Mouse (Mus musculus): Measurements from ENCODE around the gene Zbtb16. TPM values are rescaled to one million over a fixed set of nuclear protein-coding genes. Genes with fewer than 3 reads are reported as not detected.

Gene Zbtb16
- polyA plus RNA-seq, 1 experiment, result 3.0 TPM

DNA sequence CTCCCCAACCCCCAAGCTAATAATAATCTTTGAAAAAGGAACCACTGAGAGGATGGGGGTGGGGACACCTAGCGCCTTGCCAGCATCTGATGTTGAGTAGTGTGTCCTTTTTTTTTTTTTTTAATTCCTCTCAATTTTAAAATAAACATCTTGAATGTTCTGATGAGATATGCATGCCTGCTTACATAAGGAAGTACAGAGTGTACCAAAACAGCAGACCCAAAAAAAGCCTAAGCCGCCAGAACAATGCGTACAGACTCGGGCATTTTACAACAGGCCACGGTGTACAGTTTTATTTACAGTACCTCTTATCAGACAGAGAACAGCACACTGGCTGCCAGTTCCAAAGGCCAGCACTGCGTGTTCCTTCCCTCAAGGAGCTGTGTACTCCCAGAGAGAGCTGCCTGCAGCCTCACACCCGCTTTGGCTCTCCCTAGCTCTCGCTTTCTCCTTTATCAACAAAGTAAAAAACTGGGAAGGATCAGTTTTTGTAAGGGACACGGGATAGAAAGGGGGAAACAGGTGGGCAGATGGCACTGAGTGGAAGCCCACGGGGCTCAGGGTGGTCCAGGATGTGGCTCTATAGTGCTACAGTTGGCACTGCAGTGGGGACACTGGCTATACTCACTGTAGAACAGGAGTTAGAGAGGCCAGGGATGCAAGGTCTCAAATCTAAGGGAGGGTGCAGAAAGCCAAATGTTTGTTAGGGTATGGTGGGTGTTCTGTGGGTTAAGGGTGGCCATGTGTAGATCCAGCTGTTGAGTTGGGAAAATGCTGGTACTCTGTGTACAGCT, 112.3 kb downstream of the Zbtb16 start:
- peaks cover 17% of the 10 kb centered on the region for H3K4me1 ChIP-seq (ENCODE audit: control insufficient read depth, insufficient read depth, low read length)
- H3K27ac ChIP-seq (ENCODE audit: insufficient read depth, low read depth, low read length), result peak overlapping the region; percentile 82
- no peaks in the 10 kb centered on the region for H3K27me3 ChIP-seq (replicated peaks; ENCODE audit: control insufficient read depth, insufficient read depth, low read length)
- H3K36me3 ChIP-seq (ENCODE audit: control insufficient read depth, insufficient read depth, low read length), result no peaks in the 10 kb centered on the region
- TF ChIP-seq POLR2A (IDR thresholded peaks at IDR 0.05; ENCODE audit: low read depth, low read length), result no peak
- no peak for TF ChIP-seq CTCF (conservative IDR thresholded peaks at IDR 0.05; ENCODE audit: insufficient read depth, insufficient read length, low read depth, low read length)
- 28% methylated on average over 10 of the region's 10 CpGs for WGBS
- H3K4me3 ChIP-seq (ENCODE audit: insufficient read depth, low read depth, low read length), result no peak overlapping the region
- peak; percentile 93 for DNase-seq

DNA sequence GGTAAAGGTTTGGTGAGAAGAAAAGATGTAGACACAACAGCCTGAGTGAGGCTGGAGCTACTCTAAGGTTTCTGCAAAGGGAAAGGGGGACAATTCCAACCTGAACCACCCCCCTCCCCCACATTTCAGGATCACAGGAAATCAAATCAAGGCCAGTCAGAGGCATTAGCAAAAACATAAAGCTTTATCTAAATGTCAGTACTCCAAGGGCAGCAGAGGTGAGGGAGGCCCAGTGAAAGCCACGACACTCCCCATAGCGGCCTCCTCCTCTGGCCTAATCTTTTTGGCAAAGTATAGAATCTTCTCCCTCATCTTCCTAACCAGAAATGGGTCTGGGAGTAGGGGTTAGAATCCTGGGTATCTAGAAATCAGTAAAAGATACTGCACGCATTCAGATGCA, 113.0 kb downstream of the Zbtb16 start:
- TF ChIP-seq CTCF (conservative IDR thresholded peaks at IDR 0.05; ENCODE audit: insufficient read depth, insufficient read length, low read depth, low read length) (no peak), POLR2A (IDR thresholded peaks at IDR 0.05; ENCODE audit: low read depth, low read length) (no peak)
- Histone ChIP-seq H3K36me3 (ENCODE audit: control insufficient read depth, insufficient read depth, low read length) (no peaks in the 10 kb centered on the region), H3K4me3 (ENCODE audit: insufficient read depth, low read depth, low read length) (no peak overlapping the region), H3K27me3 (replicated peaks; ENCODE audit: control insufficient read depth, insufficient read depth, low read length) (no peaks in the 10 kb centered on the region), H3K27ac (ENCODE audit: insufficient read depth, low read depth, low read length) (peak overlapping the region; percentile 62), H3K4me1 (ENCODE audit: control insufficient read depth, insufficient read depth, low read length) (peaks cover 15% of the 10 kb centered on the region)
- no peak for DNase-seq
- WGBS, result 54% methylated on average over 3 of the region's 3 CpGs

GRCm38 (mm10) chr9:48722261-48722920, 113.6 kb downstream of the Zbtb16 start:
- 96% methylated on average over 3 of the region's 3 CpGs for WGBS
- peak overlapping the region; percentile 62; the same call in 1 of the 2 replicates for H3K27ac ChIP-seq (ENCODE audit: insufficient read depth, low read depth, low read length)
- TF ChIP-seq CTCF (conservative IDR thresholded peaks at IDR 0.05; ENCODE audit: insufficient read depth, insufficient read length, low read depth, low read length) (no peak), POLR2A (IDR thresholded peaks at IDR 0.05; ENCODE audit: low read depth, low read length) (no peak)

DNA sequence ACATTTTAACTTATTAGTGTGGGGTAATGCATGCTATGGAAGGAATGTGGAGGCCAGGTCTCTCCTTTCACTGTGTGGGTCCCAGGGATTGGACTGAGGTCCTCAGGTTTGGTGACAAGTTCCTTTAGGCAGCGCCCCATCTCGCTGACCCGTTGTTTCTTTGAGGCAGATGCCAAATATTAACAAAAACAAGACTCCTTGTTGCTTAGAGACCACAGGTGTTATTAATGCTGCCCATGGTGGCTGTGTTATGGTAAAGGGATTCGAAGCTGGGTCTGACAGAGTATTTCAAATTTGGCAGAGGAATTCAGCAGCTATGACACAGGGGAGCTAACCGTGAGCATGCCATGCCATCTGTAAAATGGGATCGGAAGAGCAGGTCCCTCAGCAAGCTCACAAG, 114.4 kb downstream of the Zbtb16 start:
- no peak for DNase-seq
- Histone ChIP-seq H3K27ac (ENCODE audit: insufficient read depth, low read depth, low read length) (no peak overlapping the region), H3K4me3 (ENCODE audit: insufficient read depth, low read depth, low read length) (no peak overlapping the region), H3K27me3 (replicated peaks; ENCODE audit: control insufficient read depth, insufficient read depth, low read length) (no peaks in the 10 kb centered on the region), H3K36me3 (ENCODE audit: control insufficient read depth, insufficient read depth, low read length) (no peaks in the 10 kb centered on the region), H3K4me1 (ENCODE audit: control insufficient read depth, insufficient read depth, low read length) (peaks cover 15% of the 10 kb centered on the region)
- 88% methylated on average over 6 of the region's 6 CpGs for WGBS
- TF ChIP-seq CTCF (conservative IDR thresholded peaks at IDR 0.05; ENCODE audit: insufficient read depth, insufficient read length, low read depth, low read length) (no peak), POLR2A (IDR thresholded peaks at IDR 0.05; ENCODE audit: low read depth, low read length) (no peak)

More at GRCm38 (mm10) chr9:48722261-48722920, 113.6 kb downstream of the Zbtb16 start:
- Histone ChIP-seq H3K36me3 (ENCODE audit: control insufficient read depth, insufficient read depth, low read length) (no peaks in the 10 kb centered on the region), H3K4me3 (ENCODE audit: insufficient read depth, low read depth, low read length) (no peak overlapping the region), H3K27me3 (replicated peaks; ENCODE audit: control insufficient read depth, insufficient read depth, low read length) (no peaks in the 10 kb centered on the region), H3K4me1 (ENCODE audit: control insufficient read depth, insufficient read depth, low read length) (peaks cover 15% of the 10 kb centered on the region)
- DNase-seq, result no peak

DNA sequence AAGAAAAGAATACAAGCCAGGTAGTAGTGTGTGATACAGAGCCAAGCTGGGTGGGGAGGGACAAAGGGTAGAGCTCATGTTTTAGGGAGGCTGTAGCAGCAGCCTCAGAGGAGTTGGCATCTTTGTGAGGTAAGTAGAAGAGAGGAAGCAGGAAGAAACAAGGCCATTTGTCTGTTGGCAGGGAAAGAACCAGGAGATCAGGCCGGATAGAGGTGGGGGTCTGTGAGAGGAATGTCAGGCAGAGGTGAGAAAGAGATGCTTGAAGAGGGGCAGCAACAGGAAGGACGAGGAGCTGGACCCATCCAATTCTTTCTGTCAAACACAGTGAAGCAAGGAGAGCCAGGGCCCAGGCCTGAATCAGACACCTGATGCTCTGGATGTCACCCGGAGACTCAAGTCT, 114.8 kb downstream of the Zbtb16 start:
- Histone ChIP-seq H3K27me3 (replicated peaks; ENCODE audit: control insufficient read depth, insufficient read depth, low read length) (no peaks in the 10 kb centered on the region), H3K4me3 (ENCODE audit: insufficient read depth, low read depth, low read length) (no peak overlapping the region), H3K4me1 (ENCODE audit: control insufficient read depth, insufficient read depth, low read length) (peaks cover 15% of the 10 kb centered on the region), H3K27ac (ENCODE audit: insufficient read depth, low read depth, low read length) (no peak overlapping the region), H3K36me3 (ENCODE audit: control insufficient read depth, insufficient read depth, low read length) (no peaks in the 10 kb centered on the region)
- WGBS, result 84% methylated on average over 3 of the region's 3 CpGs
- DNase-seq, result no peak
- no peak for TF ChIP-seq POLR2A (IDR thresholded peaks at IDR 0.05; ENCODE audit: low read depth, low read length)
- TF ChIP-seq CTCF (conservative IDR thresholded peaks at IDR 0.05; ENCODE audit: insufficient read depth, insufficient read length, low read depth, low read length), result no peak

- Histone ChIP-seq H3K36me3 (ENCODE audit: control insufficient read depth, insufficient read depth, low read length) (no peaks in the 10 kb centered on the region; the same call in 1 of the 2 replicates), H3K4me1 (ENCODE audit: control insufficient read depth, insufficient read depth, low read length) (peaks cover 15% of the 10 kb centered on the region), H3K27ac (ENCODE audit: insufficient read depth, low read depth, low read length) (no peak overlapping the region), H3K27me3 (replicated peaks; ENCODE audit: control insufficient read depth, insufficient read depth, low read length) (no peaks in the 10 kb centered on the region), H3K4me3 (ENCODE audit: insufficient read depth, low read depth, low read length) (no peak overlapping the region)
- WGBS, result 89% methylated on average over 12 of the region's 12 CpGs
- no peak for DNase-seq
- no peak for TF ChIP-seq POLR2A (IDR thresholded peaks at IDR 0.05; ENCODE audit: low read depth, low read length)
- no peak for TF ChIP-seq CTCF (conservative IDR thresholded peaks at IDR 0.05; ENCODE audit: insufficient read depth, insufficient read length, low read depth, low read length)
Observed at GRCm38 (mm10) chr9:48720251-48720963, 115.6 kb downstream of the Zbtb16 start.

Data from kidney, adult 2 months (tissue).